Mouse (Mus musculus) retina, adult 2 months (tissue): ENCODE data around the gene Fat3.

Experiments
- DNase-seq: peaks from one replicate; pipeline ENCODE4 v3.0.0-alpha.2; 2012; ENCODE audit warnings: low read depth, low spot score

The Fat3 gene

DNA sequence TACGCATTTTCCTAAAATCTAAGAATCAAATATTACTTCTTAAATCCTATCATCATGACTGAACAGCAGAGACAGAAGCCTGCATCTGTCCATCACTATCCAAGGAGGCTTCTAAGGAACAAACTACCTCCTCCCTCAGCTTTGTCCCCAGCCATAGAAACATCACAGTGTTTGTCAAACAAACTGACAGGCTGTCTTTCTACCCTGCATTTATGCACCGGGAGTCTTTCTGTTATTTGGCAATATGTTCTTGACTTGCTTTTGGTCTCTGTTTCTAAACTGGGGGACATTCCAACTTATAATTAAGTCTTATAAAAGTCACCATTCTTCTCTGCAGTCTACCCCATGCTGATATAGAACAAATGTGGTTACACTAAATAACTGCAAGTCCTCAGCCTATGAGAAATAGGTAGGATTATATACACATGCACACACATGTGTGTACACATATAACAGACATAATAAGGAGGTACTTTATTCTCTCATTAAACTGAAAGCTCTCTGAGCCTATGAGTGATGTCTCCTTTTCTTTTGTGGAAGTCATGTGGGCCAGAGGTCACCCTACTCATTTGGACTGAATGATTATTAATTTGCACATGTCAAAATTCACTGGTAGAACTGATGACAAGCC is 244.4 kb downstream of the Fat3 start:
- no peak for DNase-seq

DNA sequence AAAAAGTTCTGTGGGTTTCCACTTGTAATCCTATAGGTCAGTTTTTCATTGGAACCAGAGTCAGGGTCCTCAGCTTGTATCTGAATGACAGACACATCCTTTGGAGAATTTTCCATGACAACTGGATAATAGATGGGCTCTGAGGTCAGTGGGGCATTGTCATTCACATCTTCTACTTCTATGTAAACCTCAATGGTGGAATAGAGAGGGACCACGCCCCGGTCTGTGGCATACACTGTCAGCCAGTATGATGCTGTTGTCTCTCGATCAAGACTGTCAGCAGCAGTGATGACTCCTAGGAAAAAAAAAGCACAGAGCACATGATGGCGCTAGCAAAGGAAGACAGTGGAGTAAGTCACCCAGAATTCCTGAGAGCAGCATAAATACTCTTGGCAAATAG is 254.3 kb downstream of the Fat3 start:
- no peak for DNase-seq

DNA sequence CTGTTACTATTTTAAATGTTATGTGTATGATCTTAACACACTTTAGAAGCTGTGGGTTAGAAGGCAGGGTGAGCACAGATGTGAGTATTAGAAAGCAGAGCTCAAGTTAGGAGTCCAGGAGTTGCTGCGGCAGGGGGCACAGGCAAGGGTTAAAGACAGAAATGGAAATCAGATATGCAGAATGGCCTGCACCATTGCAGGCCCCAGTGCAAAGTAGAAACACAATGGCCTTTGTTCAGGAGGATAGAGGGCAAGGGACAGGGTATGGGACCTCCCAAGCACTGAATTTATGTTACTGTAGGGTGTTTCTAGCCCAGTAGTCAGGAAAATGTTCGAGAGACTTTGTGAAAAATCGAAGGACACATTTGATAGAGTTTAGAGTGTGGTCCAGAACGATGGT is 269.5 kb downstream of the Fat3 start:
- no peak for DNase-seq

DNA sequence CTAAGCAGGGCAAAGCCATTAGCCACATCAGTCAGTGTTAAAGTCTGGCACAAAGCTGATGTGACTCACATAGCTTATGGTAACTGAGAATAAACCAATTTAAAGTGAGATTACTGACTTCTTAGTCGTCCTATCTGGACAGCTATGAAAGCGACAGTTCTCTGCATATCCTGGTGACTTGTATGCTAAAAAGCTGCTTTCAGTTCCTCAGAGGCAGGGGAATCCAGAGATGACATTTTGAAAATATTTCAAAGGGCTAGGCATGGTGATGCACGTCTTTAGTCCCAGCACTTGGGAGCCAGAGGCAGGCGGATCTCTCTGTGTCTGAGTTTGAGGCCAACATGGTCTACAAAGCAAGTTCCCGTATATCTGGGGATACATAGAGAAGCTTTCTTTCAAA is 272.2 kb downstream of the Fat3 start:
- DNase-seq, result no peak

DNA sequence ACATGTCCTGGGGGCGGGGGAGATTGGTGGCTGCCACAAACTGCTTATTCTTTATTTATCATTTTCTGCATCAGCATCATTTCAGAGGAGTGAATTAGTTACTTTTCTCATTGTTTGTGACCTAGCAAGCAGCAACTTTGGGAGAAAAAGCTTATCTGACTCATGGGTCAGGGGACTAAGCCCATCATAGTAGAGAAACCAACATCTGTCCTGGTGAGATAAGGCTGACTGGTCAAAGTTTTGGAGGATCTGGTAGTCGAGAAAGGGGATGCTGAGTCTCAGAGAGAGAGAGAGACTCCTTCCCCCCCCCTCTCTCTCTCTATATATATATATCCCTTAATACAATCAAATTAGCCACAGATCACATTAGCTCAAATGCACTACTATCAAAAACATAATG is 273.7 kb downstream of the Fat3 start:
- DNase-seq, result no peak

GRCm38 (mm10) chr9:16226545-16226944 is 274.5 kb downstream of the Fat3 start:
- DNase-seq, result no peak

- DNase-seq, result no peak
Observed at GRCm38 (mm10) chr9:16221885-16222284, 279.2 kb downstream of the Fat3 start.

DNA sequence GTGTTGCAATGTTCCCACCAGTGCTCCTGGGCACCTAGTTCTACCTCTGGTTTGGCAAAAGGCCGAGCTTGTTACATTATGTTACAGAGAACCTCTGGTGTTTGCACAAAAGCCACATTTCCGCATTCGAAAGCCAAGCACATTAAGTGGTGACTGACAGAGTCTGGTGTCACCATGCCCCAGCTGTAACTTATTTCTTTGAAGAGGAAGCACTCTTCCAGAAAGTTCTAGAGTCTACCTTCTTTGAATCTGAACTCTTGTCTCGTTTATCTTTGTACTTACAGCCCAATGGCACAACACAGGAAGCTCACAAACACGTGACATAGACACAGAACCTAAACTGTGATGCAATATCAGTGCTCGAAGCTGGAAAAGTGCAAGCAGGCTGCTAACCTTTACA is 284.9 kb downstream of the Fat3 start:
- no peak for DNase-seq

- DNase-seq, result no peak
Observed at GRCm38 (mm10) chr9:16214731-16215681, 286.1 kb downstream of the Fat3 start.

GRCm38 (mm10) chr9:16213324-16213723 is 287.8 kb downstream of the Fat3 start:
- no peak for DNase-seq

GRCm38 (mm10) chr9:16212628-16213027 is 288.5 kb downstream of the Fat3 start:
- DNase-seq, result no peak

GRCm38 (mm10) chr9:16212163-16212562 is 288.9 kb downstream of the Fat3 start:
- DNase-seq, result no peak

DNA sequence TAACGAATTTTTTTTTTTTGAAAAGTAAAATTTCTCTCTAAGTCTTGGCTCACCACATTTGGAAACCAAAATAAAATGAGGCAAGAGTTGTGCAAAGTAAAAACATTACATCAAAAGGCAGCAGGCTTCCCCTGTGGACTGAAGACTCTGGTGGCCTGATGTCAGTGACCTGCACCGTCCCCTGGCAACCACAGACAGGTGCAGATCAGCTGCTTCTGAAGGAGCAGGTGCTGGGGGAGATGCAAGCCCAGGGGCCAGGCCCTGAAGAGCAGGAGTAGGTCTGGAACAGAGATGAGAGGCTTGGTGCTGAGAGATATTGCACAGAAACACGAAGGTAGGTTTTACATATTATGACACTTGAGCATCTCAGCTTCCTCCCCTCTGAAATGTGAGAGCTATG is 289.6 kb downstream of the Fat3 start:
- DNase-seq, result no peak

DNA sequence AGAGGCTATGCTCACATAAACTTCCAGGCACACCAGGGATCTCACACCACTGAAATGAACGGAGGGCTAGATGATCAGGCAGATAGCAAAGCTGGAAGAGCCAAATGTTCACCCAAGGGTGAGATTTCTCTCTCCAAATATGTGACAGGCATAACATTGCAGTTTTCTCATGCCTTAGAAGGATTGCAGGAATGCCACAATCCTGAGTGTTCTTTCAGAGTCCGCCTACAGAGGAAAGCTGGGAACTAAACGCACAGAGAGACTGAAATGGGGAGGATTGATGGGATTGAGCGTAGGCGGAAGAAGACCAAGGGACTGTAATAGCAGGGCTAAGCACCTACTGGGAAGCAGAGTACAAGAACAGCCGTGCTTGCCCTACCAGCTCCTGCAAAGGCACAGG is 298.8 kb downstream of the Fat3 start:
- DNase-seq, result no peak

DNA sequence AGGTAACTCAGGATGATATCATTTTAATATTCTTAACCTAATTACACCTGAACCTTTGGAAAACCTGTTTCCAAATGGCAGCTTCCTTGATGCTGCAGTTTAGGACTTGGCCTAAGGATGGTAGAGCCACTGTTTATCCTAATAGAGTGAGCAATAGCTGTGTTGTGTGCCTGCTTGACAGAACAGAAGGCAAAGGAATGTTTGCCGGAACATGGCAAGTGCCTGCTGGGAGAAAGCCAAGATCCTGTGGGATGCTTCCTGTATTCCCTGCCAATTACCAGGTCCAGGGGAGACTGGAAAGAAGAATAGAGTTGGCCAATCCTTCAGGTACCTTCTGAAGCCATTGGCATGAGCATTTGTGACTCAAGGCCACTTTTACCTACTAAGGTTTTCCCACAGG is 300.1 kb downstream of the Fat3 start:
- DNase-seq, result no peak

GRCm38 (mm10) chr9:16186461-16186860 is 314.6 kb downstream of the Fat3 start:
- DNase-seq, result no peak

- no peak for DNase-seq
Observed at GRCm38 (mm10) chr9:16169238-16169637, 331.8 kb downstream of the Fat3 start.

- DNase-seq, result no peak
Observed at GRCm38 (mm10) chr9:16168051-16168450, 333.0 kb downstream of the Fat3 start.

DNA sequence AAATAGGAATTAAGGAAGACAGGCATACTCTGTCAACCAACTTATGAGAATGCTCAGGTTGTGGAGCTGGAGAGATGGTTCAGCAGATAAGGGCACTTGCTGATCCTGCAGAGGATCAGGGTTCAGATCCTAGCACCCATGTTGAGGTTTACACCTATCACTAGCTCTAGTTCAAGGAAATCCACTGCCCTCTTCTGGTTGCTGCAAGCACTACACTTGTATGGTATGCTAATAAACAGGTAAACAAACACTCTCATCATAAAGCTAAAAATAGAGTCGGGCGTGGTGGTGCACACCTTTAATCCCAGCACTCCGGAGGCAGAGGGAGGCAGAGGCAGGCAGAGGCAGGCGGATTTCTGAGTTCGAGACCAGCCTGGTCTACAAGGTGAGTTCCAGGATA is 341.7 kb downstream of the Fat3 start:
- DNase-seq, result no peak

DNA sequence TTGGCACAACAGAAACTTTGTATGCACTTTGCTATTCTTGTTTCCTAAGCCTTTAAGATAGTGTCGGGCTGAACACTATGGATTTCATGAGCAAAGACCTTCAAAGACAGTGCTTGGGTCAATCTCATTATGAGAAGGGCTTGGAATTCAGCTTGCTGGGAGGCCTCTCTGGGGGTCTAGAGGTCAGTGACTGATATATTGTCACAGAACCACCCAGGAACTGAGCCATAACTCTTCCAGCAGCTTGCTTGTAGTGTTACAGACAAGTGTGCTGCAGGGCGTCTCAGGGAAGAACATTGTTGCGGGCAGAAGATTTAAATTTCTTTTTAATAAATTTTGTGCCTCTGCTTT is 347.5 kb downstream of the Fat3 start:
- DNase-seq, result no peak

DNA sequence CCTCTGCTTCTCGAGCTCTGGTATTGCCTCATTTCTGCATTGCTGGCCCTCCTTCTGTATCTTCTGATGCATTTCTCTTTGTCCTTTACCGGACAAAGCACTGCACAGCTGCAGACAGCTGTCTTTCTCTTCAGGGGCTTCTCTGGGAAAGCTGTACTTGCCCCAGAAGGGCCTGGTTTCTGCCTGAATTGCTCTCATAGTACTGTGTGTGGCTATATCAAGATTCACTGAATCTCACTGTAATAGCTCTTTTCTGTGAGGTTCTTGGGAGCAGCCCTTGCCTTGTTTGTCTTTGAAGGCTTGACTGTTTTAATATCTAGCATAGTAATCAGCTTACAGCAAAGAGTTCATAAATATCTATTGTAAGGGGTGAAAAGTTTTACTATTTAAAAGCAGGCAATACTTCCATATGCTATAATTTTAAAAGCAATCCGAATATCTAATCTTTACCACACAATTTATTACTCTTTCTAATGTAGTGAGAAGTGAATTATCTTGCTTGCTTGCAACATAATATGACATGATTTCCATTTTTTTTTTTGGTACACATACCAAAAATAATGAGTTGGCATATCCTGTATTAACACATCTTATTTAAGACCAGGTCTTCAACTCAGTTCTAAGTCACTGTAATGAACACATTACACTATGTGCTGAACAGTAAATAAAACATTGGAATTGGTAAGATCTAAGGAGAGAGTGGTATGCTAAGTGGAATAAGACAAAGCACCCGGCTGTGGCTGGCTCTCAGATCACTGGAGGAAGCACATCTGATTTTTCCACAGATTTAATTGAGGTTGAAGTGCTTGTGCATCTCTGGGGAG is 348.1 kb downstream of the Fat3 start:
- no peak for DNase-seq

- no peak for DNase-seq
Observed at GRCm38 (mm10) chr9:16150046-16150445, 351.0 kb downstream of the Fat3 start.
